Mouse (Mus musculus): ENCODE data around the gene Odaph. TPM values are rescaled to one million over a fixed set of nuclear protein-coding genes. Genes with fewer than 3 reads are reported as not detected.

Gene Odaph
- total RNA-seq, 2 experiments from 2014 or later = not detected

DNA sequence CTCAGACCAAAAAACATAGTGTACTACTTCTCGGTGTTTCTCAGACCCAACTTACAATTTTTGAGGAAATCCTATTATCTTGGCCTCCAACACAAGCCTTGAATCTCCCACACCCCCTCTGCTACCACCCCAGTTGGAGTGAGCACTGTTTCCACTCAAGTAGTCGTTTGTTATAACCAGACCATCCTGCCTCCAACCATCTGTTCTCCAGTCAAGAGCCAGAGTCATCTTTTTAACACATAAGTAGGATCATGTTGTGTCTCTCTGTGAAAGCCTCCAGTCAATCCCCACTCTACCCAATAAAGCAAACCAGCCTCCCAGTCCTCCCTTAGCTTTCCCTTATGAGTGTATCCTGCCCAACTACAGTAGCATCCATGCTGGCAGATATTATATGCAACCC lies 3.8 kb upstream of the Odaph start:
- DNase-seq (ENCODE audit: extremely low spot score in 1 of 2, low spot score in 2 of 2) = no peak
- intact Hi-C loops (cut with DNase I) = no loop called here

- intact Hi-C loops (cut with DNase I) = no loop called here
- DNase-seq (ENCODE audit: extremely low spot score in 1 of 2, low spot score in 2 of 2) = no peak
Observed at GRCm38 (mm10) chr5:91985721-91986120, 1.6 kb upstream of the Odaph start.

DNA sequence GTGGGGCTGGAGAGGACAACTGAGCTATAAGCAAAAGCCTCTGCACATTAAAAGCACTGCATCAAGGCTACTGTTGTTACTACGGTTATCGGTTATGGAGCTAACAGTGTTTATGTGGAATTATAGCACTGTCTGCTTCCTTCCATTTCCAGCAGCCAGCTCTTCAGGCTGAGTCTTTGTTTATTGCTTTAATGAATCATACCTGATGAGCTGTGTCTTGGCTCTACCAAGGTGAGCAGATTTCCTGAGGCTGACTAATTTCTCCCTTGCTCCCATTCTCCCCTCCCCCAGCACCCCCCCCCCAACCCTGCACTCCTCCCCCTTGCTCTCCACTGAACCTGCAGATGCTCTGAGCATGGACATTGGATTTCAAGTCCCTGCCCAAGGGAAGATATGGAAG lies 524 bp downstream of the Odaph start:
- DNase-seq (ENCODE audit: extremely low spot score in 1 of 2, low spot score in 2 of 2) = no peak
- intact Hi-C loops (cut with DNase I) = no loop called here

DNA sequence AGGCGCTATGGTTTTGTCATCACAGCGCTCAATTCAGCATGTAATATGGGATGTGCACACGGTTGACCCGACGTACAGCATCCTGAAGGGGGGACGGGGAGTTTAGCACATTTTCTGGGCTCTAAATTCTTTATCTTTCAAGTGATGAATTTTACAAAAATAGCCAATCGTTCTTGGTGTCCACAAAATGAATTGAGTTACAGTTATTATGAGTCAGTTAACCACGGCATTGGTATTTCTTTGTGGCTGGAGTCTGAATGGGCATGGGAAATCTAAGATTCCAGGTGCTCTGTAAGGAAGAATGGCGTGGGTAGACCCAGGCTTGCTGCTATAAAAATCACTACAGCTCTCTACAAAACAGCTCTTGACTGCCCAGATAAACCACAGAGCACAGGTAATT lies 2.0 kb downstream of the Odaph start:
- intact Hi-C loops (cut with DNase I) = no loop called here
- no peak for DNase-seq (ENCODE audit: extremely low spot score in 1 of 2, low spot score in 2 of 2)

- intact Hi-C loops (cut with DNase I) = no loop called here
- no peak for DNase-seq (ENCODE audit: extremely low spot score in 1 of 2, low spot score in 2 of 2)
Observed at GRCm38 (mm10) chr5:91991191-91991937, 4.1 kb downstream of the Odaph start.

DNA sequence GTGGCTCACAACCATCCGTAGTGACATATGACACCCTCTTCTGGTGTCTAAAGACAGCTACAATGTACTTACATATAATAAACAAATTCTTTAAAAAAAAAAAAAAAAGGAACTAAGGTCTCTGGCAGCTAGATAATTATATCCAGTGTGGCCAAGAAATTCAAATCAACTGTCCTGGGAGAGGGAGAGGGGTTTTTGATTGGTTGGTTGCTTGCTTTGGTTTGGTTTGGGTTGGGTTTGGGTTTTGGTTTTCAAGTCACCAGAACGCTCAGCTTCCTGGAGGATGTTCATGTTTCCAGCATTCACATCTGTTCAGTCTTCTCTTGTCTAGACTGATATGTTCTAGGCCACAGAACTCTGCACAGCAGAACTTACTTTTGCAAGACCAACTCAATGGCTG lies 5.8 kb downstream of the Odaph start:
- no peak for DNase-seq (ENCODE audit: extremely low spot score in 1 of 2, low spot score in 2 of 2)
- intact Hi-C loops (cut with DNase I) = no loop called here

- intact Hi-C loops (cut with DNase I) = no loop called here
- peak in 1 of 2 experiments; percentile 29 for DNase-seq (ENCODE audit: extremely low spot score in 1 of 2, low spot score in 2 of 2)
Observed at GRCm38 (mm10) chr5:91994546-91994945, 7.3 kb downstream of the Odaph start.

DNA sequence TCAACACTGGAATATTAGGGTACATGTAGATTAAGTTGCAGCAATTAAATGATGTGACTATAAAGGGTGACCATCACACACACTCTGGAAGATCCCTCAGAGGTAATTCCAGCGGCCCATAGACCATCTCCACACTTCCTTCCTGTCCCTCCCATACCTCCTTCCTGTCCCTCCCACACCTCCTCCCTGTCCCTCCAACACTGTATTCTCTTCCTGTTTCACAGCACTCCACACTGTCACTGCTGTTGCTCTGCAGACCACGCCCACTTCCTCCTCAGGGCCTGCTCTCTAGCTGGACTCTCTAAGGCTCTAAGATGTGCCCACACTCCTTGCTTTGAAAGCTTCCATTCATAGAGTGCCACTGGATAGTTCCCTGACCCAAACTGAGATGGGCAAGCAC lies 13.5 kb downstream of the Odaph start:
- peak in 1 of 2 experiments; percentile 28 for DNase-seq (ENCODE audit: extremely low spot score in 1 of 2, low spot score in 2 of 2)
- intact Hi-C loops (cut with DNase I) = no loop called here

GRCm38 (mm10) chr5:92003011-92003410 lies 15.7 kb downstream of the Odaph start:
- no peak for DNase-seq (ENCODE audit: extremely low spot score in 1 of 2, low spot score in 2 of 2)
- intact Hi-C loops (cut with DNase I) = no loop called here

- DNase-seq (ENCODE audit: extremely low spot score in 1 of 2, low spot score in 2 of 2) = no peak
- intact Hi-C loops (cut with DNase I) = no loop called here
Observed at GRCm38 (mm10) chr5:92009827-92010226, 22.6 kb downstream of the Odaph start.

GRCm38 (mm10) chr5:92011756-92012155 lies 24.5 kb downstream of the Odaph start:
- DNase-seq (ENCODE audit: extremely low spot score in 1 of 2, low spot score in 2 of 2) = no peak
- intact Hi-C loops (cut with DNase I) = no loop called here

DNA sequence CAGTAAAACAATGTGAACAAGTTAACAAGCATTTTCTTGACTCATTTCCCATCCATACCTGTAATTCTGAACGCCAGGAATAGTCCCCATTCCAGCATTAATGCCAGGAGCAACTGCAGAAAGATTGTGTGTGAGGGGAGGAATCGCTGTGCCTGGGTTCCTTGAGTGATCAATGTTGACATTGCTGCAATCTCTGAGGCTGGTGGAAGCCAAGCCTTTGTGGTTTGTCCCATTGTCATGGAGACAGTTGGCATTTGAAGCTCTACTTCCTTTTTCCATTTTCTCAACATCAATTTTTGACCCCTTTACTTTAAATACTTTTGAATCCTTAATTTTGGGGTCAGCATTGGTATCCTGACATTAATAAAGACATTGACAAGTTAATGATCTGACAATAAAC lies 32.7 kb downstream of the Odaph start:
- no peak for DNase-seq (ENCODE audit: extremely low spot score in 1 of 2, low spot score in 2 of 2)
- intact Hi-C loops (cut with DNase I) = no loop called here

GRCm38 (mm10) chr5:92042377-92043348 lies 55.4 kb downstream of the Odaph start:
- peak; percentile 89 to 94 for DNase-seq (ENCODE audit: extremely low spot score in 1 of 2, low spot score in 2 of 2)
- intact Hi-C loops (cut with DNase I) = no loop called here

DNA sequence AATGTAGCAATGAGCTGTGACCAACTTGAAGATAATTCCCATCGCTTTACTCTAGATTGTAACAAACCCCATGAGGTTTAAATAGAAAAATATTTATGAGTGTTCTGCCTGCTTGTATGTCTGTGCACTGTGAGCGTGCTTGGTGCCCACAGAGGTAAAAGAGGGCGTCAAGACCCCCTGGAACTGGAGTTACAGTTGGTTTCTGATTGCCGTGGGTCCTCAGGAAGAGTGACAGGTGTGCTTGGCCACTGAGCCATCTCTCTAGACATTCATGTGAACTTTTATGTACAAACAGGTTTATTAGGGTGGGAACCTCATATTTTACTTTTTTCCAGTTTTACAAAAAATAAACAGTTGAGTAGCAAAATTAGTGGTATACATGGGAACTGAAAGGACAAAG lies 56.5 kb downstream of the Odaph start, which contains the start of gene Cdkl2:
TSS of gene Cdkl2 (minus strand) at position 101 of the 400 bp plus-strand sequence.
- intact Hi-C loops (cut with DNase I) = no loop called here
- DNase-seq (ENCODE audit: extremely low spot score in 1 of 2, low spot score in 2 of 2) = no peak

Other genes starting within 250 kb of the Odaph start
- 10 to 100 TPM; 37.8 to 42.0 TPM for gene Rchy1, start 24.4 kb upstream of the Odaph start, total RNA-seq (2021)
- 10 to 100 TPM; 91.8 to 96.6 TPM for gene Cdkl2, start 56.4 kb downstream of the Odaph start, total RNA-seq (2021)
- gene G3bp2, start 96.2 kb downstream of the Odaph start, total RNA-seq (2021) = 100 to 1,000 TPM; 177 to 178 TPM
- gene Uso1, start 150.5 kb downstream of the Odaph start, total RNA-seq (2021) = 10 to 100 TPM; 59.2 to 61.9 TPM
- not detected for gene U90926, start 227.9 kb downstream of the Odaph start, total RNA-seq (2021)

Measured in left cerebral cortex, postnatal 10 days (tissue).